Mouse (Mus musculus) CH12.LX (cell line): Measurements from ENCODE around the gene Zfp827. TPM values are rescaled to one million over a fixed set of nuclear protein-coding genes. Genes with fewer than 3 reads are reported as not detected.

Experiments used
- DNase-seq: peaks from one replicate; pipeline ENCODE4 v3.0.0-alpha.2; 2013; ENCODE audit errors: extremely low read depth
- H3K27ac ChIP-seq: 2 replicates; pipeline ENCODE4 v1.5.1; 2012; ENCODE audit warnings: low read depth, mild to moderate bottlenecking, control low read depth, moderate library complexity; ENCODE audit not compliant: insufficient read depth
- H3K27me3 ChIP-seq: replicated peaks from 2 replicates; pipeline ENCODE3; 2012; ENCODE audit warnings: inconsistent platforms
- H3K36me3 ChIP-seq, 2 experiments: replicated peaks in 1 of 2; 2 replicates each; pipeline versions ENCODE3 to v1.6.1; 2012; ENCODE audit warnings: inconsistent platforms in 1 of 2, low read length in 1 of 2, mild to moderate bottlenecking in 1 of 2, mixed read lengths in 1 of 2, moderate library complexity in 1 of 2; ENCODE audit not compliant: control insufficient read depth in 1 of 2, insufficient read depth in 1 of 2
- H3K4me1 ChIP-seq, 2 experiments: 2 replicates each; pipeline ENCODE4 v1.6.1; 2012; ENCODE audit warnings: inconsistent platforms in 1 of 2, moderate library complexity in 1 of 2; ENCODE audit not compliant: insufficient read depth in 2 of 2, control insufficient read depth in 1 of 2
- H3K4me2 ChIP-seq: 2 replicates; pipeline ENCODE4 v1.6.1; 2012; ENCODE audit warnings: low read depth, mild to moderate bottlenecking, control low read depth; ENCODE audit not compliant: poor library complexity, insufficient read depth, severe bottlenecking
- H3K4me3 ChIP-seq, 3 experiments: fragments of 150-350 bp in 1 of 3; sonication (generic) in 1 of 3; replicated peaks in 1 of 3; 2 replicates each; pipeline versions ENCODE3 to v1.5.1; 2011 to 2012; ENCODE audit warnings: low read depth in 2 of 3, low read length in 2 of 3, mild to moderate bottlenecking in 2 of 3, moderate library complexity in 2 of 3, control low read depth in 1 of 3, improper control_type of control experiment in 1 of 3, inconsistent platforms in 1 of 3, mixed read lengths in 1 of 3; ENCODE audit not compliant: poor library complexity in 1 of 3
- H3K79me2 ChIP-seq: replicated peaks from 2 replicates; pipeline ENCODE4 v1.6.1; 2012; ENCODE audit warnings: mild to moderate bottlenecking, moderate library complexity; ENCODE audit not compliant: control insufficient read depth, poor library complexity, insufficient read depth, severe bottlenecking; ENCODE audit errors: extremely low read depth
- H3K9ac ChIP-seq: 2 replicates; pipeline ENCODE4 v1.6.1; 2012; ENCODE audit warnings: low read depth, mild to moderate bottlenecking, control low read depth, moderate library complexity; ENCODE audit not compliant: insufficient read depth
- H3K9me3 ChIP-seq: replicated peaks from 2 replicates; pipeline ENCODE3; 2012; ENCODE audit warnings: low read length, inconsistent platforms, mixed read lengths
- EP300 ChIP-seq: IDR thresholded peaks from 2 replicates; pipeline ENCODE4 v1.6.1; 2011; ENCODE audit warnings: low read length, improper control_type of control experiment
- ETS1 ChIP-seq: conservative IDR thresholded peaks from 2 replicates; pipeline ENCODE4 v1.6.1; 2012; ENCODE audit warnings: low read depth, mild to moderate bottlenecking, inconsistent platforms, low read length, improper control_type of control experiment, moderate library complexity
- GABPA ChIP-seq: IDR thresholded peaks from 2 replicates; pipeline ENCODE4 v1.6.1; 2012; ENCODE audit warnings: low read depth, low read length, improper control_type of control experiment, inconsistent platforms; ENCODE audit not compliant: insufficient replicate concordance
- MAFK ChIP-seq: IDR thresholded peaks from 2 replicates; pipeline ENCODE4 v1.6.1; 2011; ENCODE audit warnings: low read length, improper control_type of control experiment; ENCODE audit not compliant: insufficient replicate concordance
- MAX ChIP-seq: IDR thresholded peaks from 2 replicates; pipeline ENCODE4 v1.6.1; 2011; ENCODE audit warnings: low read length, improper control_type of control experiment
- MXI1 ChIP-seq: IDR thresholded peaks from 2 replicates; pipeline ENCODE4 v1.6.1; 2011; ENCODE audit warnings: mild to moderate bottlenecking, low read depth, low read length, improper control_type of control experiment
- NELFE ChIP-seq: IDR thresholded peaks from 2 replicates; pipeline ENCODE4 v1.6.1; 2011; ENCODE audit warnings: low read depth, low read length, improper control_type of control experiment
- NRF1 ChIP-seq: IDR thresholded peaks from 2 replicates; pipeline ENCODE4 v1.6.1; 2014; ENCODE audit warnings: low read depth, mild to moderate bottlenecking, inconsistent platforms, low read length, improper control_type of control experiment, moderate library complexity
- PAX5 ChIP-seq: IDR thresholded peaks from 2 replicates; pipeline ENCODE4 v1.6.1; 2012; ENCODE audit warnings: low read length, inconsistent platforms, mixed read lengths
- POLR2A ChIP-seq: IDR thresholded peaks from 2 replicates; pipeline ENCODE4 v1.6.1; 2011; ENCODE audit warnings: low read depth, mild to moderate bottlenecking, improper control_type of control experiment, low read length
- POLR2AphosphoS2 ChIP-seq: IDR thresholded peaks from 2 replicates; pipeline ENCODE4 v1.6.1; 2011; ENCODE audit warnings: low read depth, low read length, improper control_type of control experiment
- TBP ChIP-seq: conservative IDR thresholded peaks from 2 replicates; pipeline ENCODE4 v1.6.1; 2011; ENCODE audit warnings: low read depth, low read length, improper control_type of control experiment
- UBTF ChIP-seq: IDR thresholded peaks from 2 replicates; pipeline ENCODE4 v1.6.1; 2012; ENCODE audit warnings: low read depth, mild to moderate bottlenecking, inconsistent platforms, low read length, improper control_type of control experiment, moderate library complexity
- USF1 ChIP-seq: IDR thresholded peaks from 2 replicates; pipeline ENCODE4 v1.6.1; 2014; ENCODE audit warnings: low read depth, mild to moderate bottlenecking, inconsistent platforms, low read length, improper control_type of control experiment
- USF2 ChIP-seq: conservative IDR thresholded peaks from 2 replicates; pipeline ENCODE4 v1.6.1; 2011; ENCODE audit warnings: low read depth, low read length, improper control_type of control experiment
- ZNF384 ChIP-seq: IDR thresholded peaks from 2 replicates; pipeline ENCODE4 v1.6.1; 2012; ENCODE audit warnings: low read depth, low read length, improper control_type of control experiment, inconsistent platforms
- dilution Hi-C: fragments of 300-500 bp; cut with MboI; formaldehyde crosslinking; loops from 2 replicates; pipeline ENCODE4 v1.14.3; 2020; ENCODE audit warnings: low sequenced_read_pairs; ENCODE audit not compliant: extremely low pct_unique_long_range_greater_than_20kb, extremely low pct_ligation_motif_present
- in situ Hi-C: fragments of 300-500 bp; cut with MboI; formaldehyde crosslinking; loops from 3 replicates; pipeline ENCODE4 v1.14.3; 2019; ENCODE audit warnings: low sequenced_read_pairs, low pct_ligation_motif_present, low pct_unique_long_range_greater_than_20kb, mixed read lengths
- polyA plus RNA-seq: library from polyadenylated mRNA; unstranded; fragments of >175 nt; gene quantifications from 2 replicates; pipeline ENCODE4 v1.2.1, GENCODE M21; 2012; ENCODE audit warnings: low read depth; ENCODE audit not compliant: insufficient read length
- total RNA-seq, 2 experiments: library from RNA; depleted of rRNA; stranded (reverse); fragments of 300-350 nt in 1 of 2; fragments of >200 nt in 1 of 2; gene quantifications; 2 replicates each; pipeline ENCODE4 v1.2.3; 2012 to 2014

Gene Zfp827
- total and polyA plus RNA-seq, 3 experiments = 4.3 to 11.1 (median 7.8) TPM

GRCm38 (mm10) chr8:79239320-79239719 lies 211.1 kb downstream of the Zfp827 start:
- TF ChIP-seq NELFE (no peak), UBTF (no peak), MAX (no peak), USF1 (no peak), EP300 (no peak), MAFK (no peak), GABPA (no peak), NRF1 (no peak), POLR2AphosphoS2 (no peak), TBP (no peak), PAX5 (no peak), ETS1 (no peak), USF2 (no peak), MXI1 (no peak), ZNF384 (no peak)
- Histone ChIP-seq H3K27ac (no peak overlapping the region), H3K9me3 (no peaks in the 10 kb centered on the region), H3K9ac (no peak overlapping the region), H3K36me3 (no peaks in the 10 kb centered on the region), H3K27me3 (no peaks in the 10 kb centered on the region), H3K4me3 (no peak overlapping the region), H3K79me2 (no peaks in the 10 kb centered on the region), H3K4me1 (0 out of 4 replicates have a peak, but pooled peaks cover 0 to 5% of the 10 kb centered on the region in 2 experiments), H3K4me2 (no peak overlapping the region)
- dilution Hi-C loops = no loop called here
- DNase-seq = no peak
- in situ Hi-C loops = no loop called here

- in situ Hi-C loops = no loop called here
- no peaks in the 10 kb centered on the region for H3K79me2 ChIP-seq
- no peak overlapping the region for H3K27ac ChIP-seq
- H3K27me3 ChIP-seq = no peaks in the 10 kb centered on the region
- no peak for DNase-seq
- 0 out of 4 replicates have a peak, but pooled peaks cover 0 to 5% of the 10 kb centered on the region in 2 experiments for H3K4me1 ChIP-seq
- H3K9ac ChIP-seq = no peak overlapping the region
- TF ChIP-seq POLR2A = no peak
- no peak for TF ChIP-seq NRF1
- TF ChIP-seq, all 38 proteins: peak for 0
- H3K4me3 ChIP-seq = no peak overlapping the region
- no peak overlapping the region for H3K4me2 ChIP-seq
- H3K36me3 ChIP-seq = no peaks in the 10 kb centered on the region
- H3K9me3 ChIP-seq = no peaks in the 10 kb centered on the region
- dilution Hi-C loops = no loop called here
These were observed 211.8 kb downstream of the Zfp827 start for GRCm38 (mm10) chr8:79239996-79240395.

Other genes with a start within 250 kb of the Zfp827 start
- 67.7 and 99.8 TPM in 2 replicates for gene Lsm6, start 207.3 kb upstream of the Zfp827 start, total RNA-seq (2012; rRNA removed)
- gene Lsm6, start 207.3 kb upstream of the Zfp827 start, total RNA-seq (2014; rRNA removed) = 60.0 and 76.5 TPM in 2 replicates
- gene Lsm6, start 207.3 kb upstream of the Zfp827 start, polyA plus RNA-seq = 186 and 262 TPM in 2 replicates
- gene 1700011L22Rik, start 220.1 kb downstream of the Zfp827 start, total RNA-seq (2012; rRNA removed) = not detected in 2 replicates
- not detected in 2 replicates for gene 1700011L22Rik, start 220.1 kb downstream of the Zfp827 start, total RNA-seq (2014; rRNA removed)
- not detected in 2 replicates for gene 1700011L22Rik, start 220.1 kb downstream of the Zfp827 start, polyA plus RNA-seq